Mouse (Mus musculus): ENCODE results near the gene Cyp11a1.

The Cyp11a1 gene

GRCm38 (mm10) chr9:58005753-58006461 is at the start of gene Cyp11a1:
TSS of gene Cyp11a1 (plus strand) at chr9:58006411.
- DNase-seq (ENCODE audit: low read depth) = no peak

GRCm38 (mm10) chr9:57956838-57957236 is 49.4 kb upstream of the Cyp11a1 start:
- no peak for DNase-seq (ENCODE audit: low read depth)

- no peak for DNase-seq (ENCODE audit: low read depth)
Observed at GRCm38 (mm10) chr9:57958615-57959014, 47.6 kb upstream of the Cyp11a1 start.

DNA sequence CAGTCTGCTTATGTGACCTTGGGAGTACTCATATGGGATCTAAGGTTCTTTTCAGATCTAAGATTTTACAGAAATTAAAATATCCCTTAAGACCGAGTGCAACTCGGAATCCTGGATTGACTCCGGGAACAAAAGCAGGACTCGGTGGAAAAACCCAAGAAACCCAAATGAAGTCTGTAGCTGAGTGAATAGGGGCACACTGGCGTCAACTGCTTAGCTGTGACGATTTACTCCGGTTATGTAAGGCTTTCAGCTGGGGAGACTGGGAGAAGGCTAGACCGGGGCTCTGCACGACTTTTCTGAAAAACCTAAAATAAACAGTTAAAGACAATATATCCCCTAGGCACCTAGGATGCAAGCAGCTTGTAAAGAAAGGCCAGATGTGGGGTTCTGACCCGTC is 46.8 kb upstream of the Cyp11a1 start:
- no peak for DNase-seq (ENCODE audit: low read depth)

DNA sequence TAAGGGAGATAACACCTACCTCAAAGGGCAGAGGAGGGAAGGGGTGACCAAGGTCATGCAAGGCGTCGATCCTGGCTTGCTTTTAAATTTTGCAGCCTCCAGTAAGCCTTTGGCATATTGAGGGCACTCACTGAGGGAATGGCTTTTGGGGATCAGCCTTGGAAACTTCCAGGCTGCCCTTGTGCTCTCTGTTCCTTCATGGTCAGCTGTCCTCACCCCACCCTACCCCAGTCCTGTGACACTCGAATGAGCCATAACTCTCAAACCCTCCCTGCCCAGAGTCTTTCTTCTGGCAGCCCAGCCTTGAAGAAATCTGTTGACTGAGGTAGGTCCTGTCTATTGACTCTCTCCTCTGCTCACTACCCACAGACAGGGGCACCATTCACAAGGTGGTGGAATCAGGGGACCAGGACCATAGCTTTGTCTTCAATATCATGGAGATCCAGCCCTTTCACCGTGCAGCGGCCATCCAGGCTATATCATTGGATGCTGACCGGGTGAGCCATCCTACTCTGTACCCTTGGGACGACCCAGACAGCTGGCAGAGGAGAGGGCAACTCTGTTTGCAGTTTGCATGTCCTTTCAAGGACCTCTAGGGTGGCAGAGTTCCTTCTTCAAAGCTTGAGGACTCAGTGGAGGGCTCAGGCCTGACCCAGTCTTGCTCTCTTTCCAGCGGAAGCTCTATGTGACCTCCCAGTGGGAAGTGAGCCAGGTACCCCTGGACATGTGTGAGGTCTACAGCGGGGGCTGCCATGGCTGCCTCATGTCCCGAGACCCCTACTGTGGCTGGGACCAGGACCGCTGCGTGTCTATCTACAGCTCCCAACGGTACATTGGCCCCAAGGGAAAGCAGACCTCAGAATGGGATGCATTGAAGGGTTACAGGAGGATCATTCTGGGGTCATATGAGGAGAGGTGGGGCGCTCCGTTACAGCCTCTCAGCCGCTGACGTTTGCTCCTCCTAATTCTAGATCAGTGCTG is 46.0 kb upstream of the Cyp11a1 start:
- no peak for DNase-seq (ENCODE audit: low read depth)

GRCm38 (mm10) chr9:57961226-57961625 is 45.0 kb upstream of the Cyp11a1 start:
- DNase-seq (ENCODE audit: low read depth) = no peak

GRCm38 (mm10) chr9:57961863-57962778 is 44.1 kb upstream of the Cyp11a1 start:
- no peak for DNase-seq (ENCODE audit: low read depth)

- DNase-seq (ENCODE audit: low read depth) = no peak
Observed at GRCm38 (mm10) chr9:57963249-57963997, 42.8 kb upstream of the Cyp11a1 start.

DNA sequence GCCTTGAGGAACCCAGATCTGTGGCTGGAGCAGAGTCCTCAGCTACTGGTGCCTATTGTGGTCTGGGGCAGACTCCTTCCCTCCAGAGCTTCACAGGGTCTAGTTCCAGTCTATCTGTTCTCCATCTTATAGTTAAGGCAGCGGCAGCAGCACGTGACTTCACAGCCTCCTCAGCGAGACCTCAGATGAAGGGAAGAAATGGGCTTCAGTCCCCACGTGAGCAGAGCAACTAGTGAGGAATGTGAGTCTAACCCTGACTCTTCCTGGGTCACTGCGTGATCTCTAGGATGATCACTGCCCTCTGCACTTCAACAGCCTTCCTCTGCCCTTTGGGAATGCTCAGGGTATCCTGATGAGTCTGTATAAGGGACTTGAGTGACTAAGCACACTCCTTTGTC is 42.2 kb upstream of the Cyp11a1 start:
- DNase-seq (ENCODE audit: low read depth) = no peak

GRCm38 (mm10) chr9:57964528-57965250 is 41.5 kb upstream of the Cyp11a1 start:
- DNase-seq (ENCODE audit: low read depth) = no peak

DNA sequence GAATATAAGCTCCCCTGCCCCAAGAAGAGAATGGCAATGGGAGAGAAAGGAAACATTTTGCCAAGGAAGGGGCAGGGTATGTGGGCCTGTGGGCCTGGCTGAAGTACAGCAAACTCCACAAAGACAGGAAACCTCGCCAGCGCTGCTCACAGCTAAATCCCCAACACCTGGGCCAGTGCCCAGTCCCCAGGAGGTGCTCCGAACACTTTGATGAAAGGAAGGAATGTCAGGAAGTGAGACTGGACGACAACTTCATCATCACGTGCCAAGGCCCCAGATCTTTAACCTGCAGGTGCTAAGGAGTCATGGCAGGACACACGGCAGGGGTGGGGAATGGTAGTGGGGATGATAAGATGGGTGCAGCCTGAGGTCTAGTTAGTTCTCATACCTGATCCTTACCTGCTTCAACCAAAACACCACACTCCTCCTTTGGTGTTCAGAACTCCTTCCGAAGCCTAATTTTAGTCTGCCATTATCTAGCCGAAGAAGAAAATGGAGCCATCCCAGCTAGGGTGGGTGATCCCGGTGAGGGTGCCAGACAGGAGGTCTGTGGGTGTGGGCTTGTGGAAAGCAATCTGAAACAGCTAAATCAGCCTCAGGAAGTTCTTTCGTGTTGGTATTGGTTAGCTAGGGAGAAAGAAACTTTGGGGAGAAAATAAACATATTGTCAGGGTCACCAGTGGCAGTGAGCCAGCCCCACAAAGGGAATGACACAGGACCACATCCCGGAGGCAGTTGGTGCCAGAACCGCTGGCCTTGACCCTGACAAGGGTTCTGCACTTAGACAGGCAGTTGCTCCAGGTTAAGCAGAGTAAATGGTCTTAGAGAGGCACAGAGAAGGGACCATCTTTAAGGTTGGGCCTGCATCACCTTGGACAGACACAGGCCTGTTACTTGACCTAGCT is 40.7 kb upstream of the Cyp11a1 start:
- DNase-seq (ENCODE audit: low read depth) = no peak

DNA sequence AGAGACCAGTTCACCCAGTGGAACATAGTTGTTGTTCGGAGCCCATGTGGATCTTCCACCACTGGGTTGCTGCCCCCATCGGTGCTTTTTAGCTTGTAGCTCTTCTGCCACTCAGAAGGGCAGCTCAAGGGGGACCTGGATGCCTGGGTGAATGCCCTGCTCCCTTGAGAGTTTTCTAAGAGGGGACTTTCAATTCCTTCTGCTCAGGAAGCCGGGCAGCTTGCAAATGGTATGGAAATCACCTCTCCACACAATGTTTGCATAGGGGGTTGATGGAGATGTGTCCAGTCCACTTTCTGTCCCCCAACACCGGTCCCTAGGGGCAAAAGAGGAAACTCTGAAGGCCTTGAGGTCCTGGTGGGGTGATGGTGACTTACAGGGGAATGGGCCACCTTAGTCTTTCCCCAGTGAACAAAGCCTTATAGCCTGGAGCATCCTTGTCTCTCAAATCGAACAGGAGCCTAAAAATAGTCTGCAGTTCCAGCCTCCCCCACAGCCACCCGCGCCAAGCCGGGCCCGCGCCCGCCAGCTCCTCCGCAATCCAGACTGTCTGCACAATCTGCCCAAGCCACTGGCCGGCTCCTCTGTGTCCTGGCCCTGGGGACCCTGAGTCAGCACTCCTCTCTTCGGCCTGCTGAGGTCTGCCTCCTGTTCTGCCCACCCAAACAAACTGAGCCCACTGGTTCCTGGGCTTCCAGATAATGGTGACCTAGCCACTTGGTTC is 38.8 kb upstream of the Cyp11a1 start:
- DNase-seq (ENCODE audit: low read depth) = no peak

DNA sequence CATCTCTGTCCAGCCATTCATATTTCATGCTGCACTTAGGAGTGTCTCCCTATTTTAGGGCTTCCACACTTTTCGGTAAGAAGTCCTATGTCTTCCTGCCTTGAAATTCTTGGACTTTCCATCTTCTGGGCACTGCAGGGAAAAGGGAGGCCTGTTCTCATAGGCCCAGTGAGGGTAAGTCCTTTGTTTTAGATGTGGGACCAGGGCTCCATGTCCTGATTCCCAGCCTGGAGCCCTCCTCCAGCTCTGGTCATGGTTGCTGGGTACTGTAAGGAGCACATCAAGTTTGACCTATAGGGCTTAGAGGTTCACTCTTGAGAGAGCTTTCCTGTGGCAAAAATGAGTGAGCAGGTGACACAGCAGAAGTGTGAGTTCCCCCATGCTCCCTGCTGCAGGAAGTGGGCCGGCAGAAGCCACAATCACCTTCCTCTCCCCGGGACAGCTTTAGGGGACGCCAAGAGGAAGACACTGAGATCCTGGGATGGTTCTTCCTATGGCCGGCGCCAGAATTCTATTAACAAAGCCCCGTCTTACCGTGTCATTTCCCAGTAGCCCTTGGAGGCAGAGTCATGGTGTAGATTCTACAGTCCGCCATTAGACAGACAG is 37.9 kb upstream of the Cyp11a1 start:
- no peak for DNase-seq (ENCODE audit: low read depth)

DNA sequence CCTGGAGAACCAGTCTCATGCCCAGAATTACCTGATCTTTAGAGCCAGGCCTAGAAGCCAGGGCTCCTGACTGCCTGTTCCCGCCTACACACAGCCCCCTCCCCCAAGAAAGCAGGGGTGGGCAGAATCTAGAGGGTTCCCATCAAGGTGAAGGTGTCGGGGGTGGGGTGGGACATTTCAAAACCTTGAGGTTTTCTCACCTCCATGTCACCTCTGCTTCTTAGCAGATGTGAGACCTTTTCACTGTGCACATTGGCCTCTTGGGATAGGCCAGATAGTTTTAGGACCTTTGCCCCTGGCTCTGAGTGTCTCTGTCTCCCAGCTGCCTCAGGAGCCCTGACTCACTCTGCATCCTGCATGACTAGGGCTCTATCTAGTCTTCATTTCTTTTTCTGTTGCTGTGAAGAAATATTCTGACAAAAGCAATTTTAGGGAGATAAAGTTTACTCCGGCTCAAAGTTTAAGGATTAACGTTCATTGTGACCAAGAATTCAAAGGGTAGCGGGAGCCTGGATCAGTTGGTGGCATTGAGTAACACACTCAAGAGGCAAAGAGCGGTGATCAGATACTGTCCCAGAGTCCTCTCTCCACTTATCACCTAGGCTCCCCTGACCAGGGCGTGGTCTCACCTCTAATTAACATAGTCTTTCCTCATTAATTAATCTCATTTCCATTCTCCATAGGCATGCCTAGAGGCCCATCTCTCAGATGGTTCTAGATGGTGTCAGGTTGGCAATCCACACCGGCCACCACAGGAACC is 37.2 kb upstream of the Cyp11a1 start:
- DNase-seq (ENCODE audit: low read depth) = no peak

DNA sequence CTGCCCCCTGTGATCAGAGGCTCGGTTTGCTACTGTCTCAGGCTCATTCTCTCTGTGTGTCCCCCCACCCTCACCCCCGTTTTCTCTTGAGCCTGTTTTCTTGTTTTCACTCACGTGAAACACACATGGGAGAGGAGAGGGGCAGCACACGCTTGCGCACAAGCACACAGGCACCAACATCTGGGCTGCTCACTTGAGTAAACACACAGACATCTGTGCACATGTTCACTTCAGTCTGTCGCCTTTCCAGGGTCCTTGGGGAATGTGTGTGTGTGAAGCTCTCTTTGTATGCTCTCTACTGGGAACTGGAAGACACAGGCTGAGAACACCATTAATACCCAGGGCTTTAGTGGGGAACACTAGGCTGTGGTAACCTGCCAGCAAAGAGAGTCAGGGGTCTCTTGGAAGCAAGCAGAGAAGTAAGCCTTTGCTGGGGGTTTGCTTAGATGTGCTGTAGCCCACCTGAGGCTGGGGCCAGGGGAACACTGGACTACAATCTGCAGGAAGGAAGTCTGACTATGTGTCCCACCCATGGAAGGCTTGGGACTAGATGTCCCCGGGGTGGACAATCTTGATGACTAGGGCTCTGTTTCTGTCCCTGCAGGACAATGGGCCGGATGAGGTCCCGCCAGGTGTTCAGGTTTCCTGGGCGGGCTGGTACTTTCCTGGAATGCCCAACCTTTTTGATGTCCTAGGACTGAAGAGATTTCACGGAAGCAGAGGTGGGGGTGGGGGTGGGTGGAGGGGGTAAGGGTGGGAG is 36.3 kb upstream of the Cyp11a1 start:
- DNase-seq (ENCODE audit: low read depth) = no peak

- DNase-seq (ENCODE audit: low read depth) = no peak
Observed at GRCm38 (mm10) chr9:57971413-57971812, 34.8 kb upstream of the Cyp11a1 start.

DNA sequence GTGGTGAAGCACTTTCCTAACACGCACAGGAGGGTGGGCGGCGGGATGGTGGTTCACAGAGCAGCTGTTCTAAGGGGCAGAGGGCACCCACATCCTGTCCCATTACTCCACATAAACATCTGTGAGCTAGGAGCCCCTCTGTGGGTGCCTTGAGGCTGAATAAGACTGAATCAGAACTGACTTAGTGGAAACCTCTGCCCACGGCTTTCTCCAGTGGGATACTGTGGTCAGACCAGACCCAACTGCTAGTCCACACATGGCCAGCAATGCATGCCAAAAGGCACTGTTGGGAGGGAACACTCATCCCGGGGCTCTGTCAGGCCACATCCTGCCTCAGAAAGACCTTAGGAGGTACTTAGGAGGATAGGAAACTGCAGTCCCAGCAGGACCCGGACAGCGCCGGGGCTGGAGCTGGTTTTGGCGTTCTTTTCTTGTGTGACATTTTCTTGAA is 34.0 kb upstream of the Cyp11a1 start:
- DNase-seq (ENCODE audit: low read depth) = no peak

Measured in c-Kit-positive CD71-negative TER-119-negative erythroid progenitor cells, embryonic 14.5 days (primary cell).